Mouse (Mus musculus): Measurements from ENCODE around the gene Rpl14.
"Not testable (repeated sequence)": the region's sequence is repeated elsewhere in the genome, so short reads cannot be mapped to it uniquely, and the experiment has no call there.

The Rpl14 gene

GRCm38 (mm10) chr9:120570741-120571592 is at the start of gene Rpl14:
Gene Rpl14 (plus strand): TSS chr9:120571444.
- peak; percentile 96 for DNase-seq (ENCODE audit: low spot score)

DNA sequence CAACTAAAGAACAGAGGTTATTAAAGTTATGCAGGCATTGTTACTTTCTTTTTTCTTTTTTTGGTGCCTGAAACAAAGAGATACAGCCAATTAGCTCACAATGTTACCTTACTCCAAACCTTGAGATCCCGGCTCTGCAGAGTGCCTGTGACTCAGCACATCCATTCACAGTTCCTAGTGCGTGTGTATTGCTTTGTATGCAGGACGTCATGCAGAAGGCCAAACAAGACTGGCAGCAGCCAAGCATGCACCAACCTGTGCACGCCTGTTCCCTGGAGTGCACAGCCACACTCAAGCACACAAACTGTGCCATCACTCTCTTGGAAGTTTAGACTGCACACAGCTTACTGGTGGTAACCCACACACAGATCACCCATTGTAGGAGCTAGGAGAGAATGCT is 44.0 kb upstream of the Rpl14 start:
- no peak for DNase-seq (ENCODE audit: low spot score)

- no peak for DNase-seq (ENCODE audit: low spot score)
Measured at GRCm38 (mm10) chr9:120527919-120528318, 43.3 kb upstream of the Rpl14 start.

- no peak for DNase-seq (ENCODE audit: low spot score)
Measured at GRCm38 (mm10) chr9:120528815-120529510, 42.3 kb upstream of the Rpl14 start.

DNA sequence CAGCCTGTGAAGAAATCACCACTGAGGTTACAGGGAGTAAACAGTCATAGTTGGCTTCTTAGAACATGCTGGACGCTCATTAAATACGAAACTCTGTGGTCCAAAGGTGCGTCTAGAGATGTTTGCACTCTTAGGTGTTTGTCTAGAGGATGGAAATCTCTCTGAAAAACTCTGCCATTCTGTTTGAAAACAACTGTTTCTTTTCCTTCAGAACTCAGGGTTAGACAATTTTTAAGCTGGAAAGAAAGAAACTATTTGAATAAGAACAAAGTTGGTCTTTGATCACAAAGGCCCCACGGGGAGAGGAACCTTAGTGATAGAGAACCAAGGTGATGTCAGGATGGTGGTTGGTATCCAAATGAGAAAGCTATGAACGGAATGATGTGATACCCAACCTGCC is 40.8 kb upstream of the Rpl14 start:
- no peak for DNase-seq (ENCODE audit: low spot score)

DNA sequence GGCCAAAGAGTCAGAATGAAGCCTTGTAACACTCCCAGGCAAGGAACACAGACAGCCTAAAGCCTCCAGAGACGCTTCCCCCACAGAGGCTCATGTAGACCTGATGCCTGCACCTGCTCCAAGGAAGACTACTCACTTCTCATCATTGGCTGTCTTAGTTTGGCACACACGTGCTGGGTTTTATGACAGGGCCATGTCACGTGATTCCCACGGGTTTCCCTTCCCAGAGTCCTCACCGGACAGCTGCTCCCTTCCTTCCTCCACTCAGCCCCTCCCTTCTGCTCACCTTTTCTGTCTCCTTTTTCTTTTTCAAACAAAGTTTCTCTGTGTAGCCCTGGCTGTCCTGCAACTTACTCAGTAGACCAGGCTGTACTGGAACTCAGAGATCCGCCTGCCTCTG is 39.2 kb upstream of the Rpl14 start:
- DNase-seq (ENCODE audit: low spot score) = no peak

DNA sequence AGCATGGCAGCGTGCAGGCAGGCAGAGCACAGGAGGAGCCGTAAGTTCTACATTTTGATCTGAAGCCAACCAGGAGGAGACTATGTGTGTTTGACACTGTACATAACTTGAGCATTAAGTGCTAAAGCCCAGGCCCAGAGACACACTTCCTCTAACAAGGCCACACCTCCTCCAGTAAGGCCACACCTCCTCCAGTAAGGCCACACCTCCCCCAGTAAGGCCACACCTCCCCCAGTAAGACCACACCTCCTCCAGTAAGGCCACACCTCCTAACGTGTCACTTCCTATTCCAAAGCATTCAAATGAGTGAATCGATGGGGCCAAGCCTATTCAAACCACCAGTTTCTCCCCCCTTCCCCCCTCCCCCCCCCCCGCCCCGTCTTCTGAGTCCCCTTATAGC is 38.6 kb upstream of the Rpl14 start:
- no peak for DNase-seq (ENCODE audit: low spot score)

DNA sequence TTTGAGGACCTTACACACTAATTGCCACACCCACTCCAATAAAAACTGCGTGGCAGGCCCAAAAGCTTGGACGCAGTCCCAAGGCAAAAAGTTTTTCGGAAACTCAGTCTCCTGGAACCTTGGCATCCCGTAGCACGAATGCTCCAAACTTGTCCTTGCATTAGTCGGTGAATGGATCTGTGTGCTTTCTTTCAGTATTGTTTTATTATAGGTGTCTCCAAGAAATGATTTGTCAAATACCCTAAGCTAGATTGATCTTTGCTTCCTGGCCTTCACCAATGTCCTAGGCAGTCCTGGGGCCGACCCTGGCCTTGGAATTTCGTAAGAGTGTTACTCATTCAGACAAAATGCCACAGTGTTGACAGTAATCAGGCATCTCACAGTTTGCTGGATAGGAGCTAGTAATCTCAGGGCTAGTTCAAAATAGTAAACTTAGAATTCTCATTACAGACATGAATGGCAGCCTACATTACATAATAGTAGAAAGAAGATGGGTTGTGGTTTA is 37.7 kb upstream of the Rpl14 start:
- DNase-seq (ENCODE audit: low spot score) = not testable (repeated sequence)

DNA sequence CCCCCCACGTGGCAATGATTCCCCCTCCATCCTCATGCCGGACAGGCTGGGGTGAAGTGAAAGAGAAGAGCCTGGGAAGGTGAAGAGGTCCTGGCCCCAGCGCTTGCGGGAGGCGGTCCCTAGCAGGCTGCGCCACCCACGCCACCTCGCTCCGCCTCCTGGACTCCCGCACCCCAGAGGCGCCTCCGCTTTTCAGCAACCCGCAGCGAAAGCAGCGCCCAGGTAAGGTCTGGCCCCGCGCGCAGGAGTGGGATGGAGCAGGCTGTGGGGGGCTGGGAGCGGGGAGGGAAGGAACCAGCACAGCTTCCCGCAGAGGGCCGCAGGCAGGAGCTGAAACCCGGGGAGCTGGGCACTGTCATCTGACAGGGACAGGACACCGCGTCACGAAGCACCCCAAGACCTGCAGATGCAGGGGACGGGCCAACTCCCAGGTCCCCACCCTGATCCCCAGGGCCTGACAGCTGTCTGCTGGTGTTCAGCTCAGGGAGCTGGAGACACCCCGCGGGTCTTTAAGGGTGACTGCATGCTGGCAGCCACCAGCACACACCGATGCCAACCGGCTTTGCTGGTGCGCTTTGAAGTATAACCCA is 31.5 kb upstream of the Rpl14 start, which contains the start of gene Entpd3:
TSS of gene Entpd3 (plus strand) at position 157 of the 590 bp plus-strand sequence.
- DNase-seq (ENCODE audit: low spot score) = no peak

GRCm38 (mm10) chr9:120541411-120541810 is 29.8 kb upstream of the Rpl14 start:
- DNase-seq (ENCODE audit: low spot score) = no peak

DNA sequence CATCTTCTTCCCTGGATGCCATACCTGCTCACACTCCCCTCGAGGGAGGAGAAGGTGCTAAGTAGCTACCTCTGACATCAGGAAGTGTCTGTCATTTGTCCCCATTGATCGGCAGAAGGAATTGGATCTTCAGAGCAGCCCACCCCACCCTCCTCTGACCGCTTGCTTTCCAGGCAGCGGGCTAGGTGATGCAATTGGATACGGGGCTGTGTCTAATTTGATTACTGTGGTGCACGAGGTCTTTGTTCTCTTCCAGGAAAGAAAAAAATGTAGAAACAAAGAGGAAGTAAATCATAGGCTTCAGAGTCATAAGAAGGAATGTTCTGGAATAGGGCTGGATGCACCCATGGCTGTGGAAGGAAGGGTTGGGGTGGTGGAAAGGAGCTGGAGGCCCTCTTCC is 29.0 kb upstream of the Rpl14 start:
- DNase-seq (ENCODE audit: low spot score) = no peak

DNA sequence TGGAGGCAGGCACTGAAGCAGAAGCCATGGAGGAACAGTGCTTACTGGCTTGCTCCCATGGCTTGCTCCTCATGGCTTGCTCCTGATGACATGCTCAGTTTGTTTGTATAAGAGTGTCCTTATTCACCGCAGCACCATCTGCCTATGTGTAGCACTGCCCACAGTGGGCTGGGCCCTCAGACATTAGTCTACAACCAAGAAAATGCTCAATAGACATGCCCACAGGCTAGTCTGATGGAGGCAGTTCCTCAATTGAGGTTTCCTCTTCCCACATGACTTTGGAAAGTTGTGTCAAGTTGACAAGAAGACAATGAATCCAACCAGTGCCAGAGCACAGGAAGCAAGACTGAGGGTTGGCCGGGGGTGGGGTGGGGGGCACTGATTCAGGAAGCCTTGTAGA is 25.2 kb upstream of the Rpl14 start:
- no peak for DNase-seq (ENCODE audit: low spot score)

GRCm38 (mm10) chr9:120546482-120546881 is 24.8 kb upstream of the Rpl14 start:
- no peak for DNase-seq (ENCODE audit: low spot score)

GRCm38 (mm10) chr9:120547026-120547668 is 24.1 kb upstream of the Rpl14 start:
- no peak for DNase-seq (ENCODE audit: low spot score)

GRCm38 (mm10) chr9:120550778-120551177 is 20.5 kb upstream of the Rpl14 start:
- no peak for DNase-seq (ENCODE audit: low spot score)

- no peak for DNase-seq (ENCODE audit: low spot score)
Measured at GRCm38 (mm10) chr9:120563590-120563989, 7.7 kb upstream of the Rpl14 start.

- DNase-seq (ENCODE audit: low spot score) = no peak
Measured at GRCm38 (mm10) chr9:120564247-120564646, 7.0 kb upstream of the Rpl14 start.

GRCm38 (mm10) chr9:120566384-120566783 is 4.9 kb upstream of the Rpl14 start:
- DNase-seq (ENCODE audit: low spot score) = no peak

GRCm38 (mm10) chr9:120568917-120569316 is 2.3 kb upstream of the Rpl14 start:
- DNase-seq (ENCODE audit: low spot score) = no peak

- peak; percentile 46 for DNase-seq (ENCODE audit: low spot score)
Measured at GRCm38 (mm10) chr9:120569721-120570333, 1.4 kb upstream of the Rpl14 start.

- no peak for DNase-seq (ENCODE audit: low spot score)
Measured at GRCm38 (mm10) chr9:120570334-120570725, 914 bp upstream of the Rpl14 start.
